Mouse (Mus musculus) neural tube, embryonic 12.5 days (tissue): ENCODE data around the gene Cd81. TPM values are rescaled to one million over a fixed set of nuclear protein-coding genes. Genes with fewer than 3 reads are reported as not detected.

Source experiments
- ATAC-seq: fragments of 200-750 bp; cut with Nextera tagmentation; 2 replicates; pipeline ENCODE4 v1.8.0; 2017; ENCODE audit warnings: low read depth, mild to moderate bottlenecking, moderate TSS enrichment, moderate library complexity; ENCODE audit not compliant: low FRiP score
- H3K27ac ChIP-seq: fragments of 300-500 bp; sonication (generic); 2 replicates; pipeline ENCODE4 v1.5.1; 2016
- H3K27me3 ChIP-seq: fragments of 300-500 bp; sonication (generic); replicated peaks from 2 replicates; pipeline ENCODE4 v1.6.1; 2016; ENCODE audit warnings: mild to moderate bottlenecking
- H3K36me3 ChIP-seq: fragments of 300-500 bp; sonication (generic); 2 replicates; pipeline ENCODE4 v1.6.1; 2016; ENCODE audit warnings: mild to moderate bottlenecking
- H3K4me1 ChIP-seq: fragments of 300-500 bp; sonication (generic); 2 replicates; pipeline ENCODE4 v1.6.1; 2016
- H3K4me2 ChIP-seq: fragments of 300-500 bp; sonication (generic); replicated peaks from 2 replicates; pipeline ENCODE4 v1.6.1; 2016; ENCODE audit warnings: mild to moderate bottlenecking
- H3K4me3 ChIP-seq: fragments of 300-500 bp; sonication (generic); 2 replicates; pipeline ENCODE4 v1.5.1; 2016
- H3K9ac ChIP-seq: fragments of 300-500 bp; sonication (generic); 2 replicates; pipeline ENCODE4 v1.6.1; 2016; ENCODE audit warnings: mild to moderate bottlenecking
- H3K9me3 ChIP-seq: fragments of 300-500 bp; sonication (generic); 2 replicates; pipeline ENCODE4 v1.6.1; 2016; ENCODE audit warnings: mild to moderate bottlenecking
- WGBS: fragments of 180-500 bp; shearing (Covaris S2); methylation state at CpG from one replicate; pipeline ENCODE4 v1.1.7; 2016; 5-methylcytosine and 5-hydroxymethylcytosine counted together
- polyA plus RNA-seq: library from polyadenylated mRNA; unstranded; fragments of >200 nt; fragmentation: Nextera tagmentation; extraction: Ambion mirVana; gene quantifications from 2 replicates; pipeline ENCODE4 v1.2.1, GENCODE M21; 2016

Gene Cd81
- polyA plus RNA-seq, 1 experiment from 2014 or later, result 255 TPM

- WGBS, result 85% methylated on average over 11 of the region's 11 CpGs
- peak overlapping the region; percentile 88 for H3K4me2 ChIP-seq
- 0 out of 2 replicates have a peak overlapping the region, but pooled peaks have one; percentile 13 for H3K9ac ChIP-seq
- peaks cover 5% of the 10 kb centered on the region for H3K36me3 ChIP-seq
- H3K9me3 ChIP-seq, result no peaks in the 10 kb centered on the region
- no peak for ATAC-seq
- H3K4me1 ChIP-seq, result peaks cover 40% of the 10 kb centered on the region
- no peaks in the 10 kb centered on the region for H3K27me3 ChIP-seq
- no peak overlapping the region for H3K27ac ChIP-seq
- H3K4me3 ChIP-seq, result no peak overlapping the region
These were observed 3.1 kb downstream of the Cd81 start for GRCm38 (mm10) chr7:143055499-143056186.

GRCm38 (mm10) chr7:143057023-143057422, 4.5 kb downstream of the Cd81 start:
- H3K4me2 ChIP-seq, result no peak overlapping the region
- H3K27me3 ChIP-seq, result no peaks in the 10 kb centered on the region
- H3K27ac ChIP-seq, result no peak overlapping the region
- WGBS, result 89% methylated on average over 5 of the region's 5 CpGs
- ATAC-seq, result no peak
- peaks cover 12% of the 10 kb centered on the region for H3K36me3 ChIP-seq
- peaks cover 40% of the 10 kb centered on the region for H3K4me1 ChIP-seq
- no peak overlapping the region for H3K4me3 ChIP-seq
- no peaks in the 10 kb centered on the region for H3K9me3 ChIP-seq
- H3K9ac ChIP-seq, result no peak overlapping the region

- H3K36me3 ChIP-seq, result peaks cover 18% of the 10 kb centered on the region
- WGBS, result 86% methylated on average over 9 of the region's 9 CpGs
- no peak overlapping the region for H3K27ac ChIP-seq
- H3K4me1 ChIP-seq, result peaks cover 40% of the 10 kb centered on the region
- ATAC-seq, result no peak
- no peaks in the 10 kb centered on the region for H3K9me3 ChIP-seq
- H3K9ac ChIP-seq, result no peak overlapping the region
- no peak overlapping the region for H3K4me3 ChIP-seq
- no peak overlapping the region for H3K4me2 ChIP-seq
- H3K27me3 ChIP-seq, result no peaks in the 10 kb centered on the region
These were observed 5.2 kb downstream of the Cd81 start for GRCm38 (mm10) chr7:143057667-143058220.

GRCm38 (mm10) chr7:143058221-143058697, 5.7 kb downstream of the Cd81 start:
- 86% methylated on average over 5 of the region's 5 CpGs for WGBS

GRCm38 (mm10) chr7:143059202-143059870, 6.8 kb downstream of the Cd81 start:
- peaks cover 34% of the 10 kb centered on the region for H3K36me3 ChIP-seq
- H3K4me3 ChIP-seq, result no peak overlapping the region
- H3K4me1 ChIP-seq, result peaks cover 29% of the 10 kb centered on the region
- H3K27me3 ChIP-seq, result no peaks in the 10 kb centered on the region
- no peak overlapping the region for H3K4me2 ChIP-seq
- H3K9ac ChIP-seq, result no peak overlapping the region
- 89% methylated on average over 5 of the region's 5 CpGs for WGBS
- ATAC-seq, result no peak
- H3K9me3 ChIP-seq, result no peaks in the 10 kb centered on the region
- H3K27ac ChIP-seq, result 0 out of 2 replicates have a peak overlapping the region, but pooled peaks have one; percentile 5

More at GRCm38 (mm10) chr7:143058221-143058697, 5.7 kb downstream of the Cd81 start:
- Histone ChIP-seq H3K4me3 (no peak overlapping the region), H3K9me3 (no peaks in the 10 kb centered on the region), H3K27me3 (no peaks in the 10 kb centered on the region), H3K4me1 (peaks cover 39% of the 10 kb centered on the region), H3K27ac (no peak overlapping the region), H3K4me2 (no peak overlapping the region), H3K36me3 (peaks cover 23% of the 10 kb centered on the region), H3K9ac (no peak overlapping the region)
- no peak for ATAC-seq

GRCm38 (mm10) chr7:143062704-143063103, 10.2 kb downstream of the Cd81 start:
- peaks cover 57% of the 10 kb centered on the region for H3K36me3 ChIP-seq
- H3K9me3 ChIP-seq, result no peaks in the 10 kb centered on the region
- no peak overlapping the region for H3K27ac ChIP-seq
- 84% methylated on average over 2 of the region's 2 CpGs for WGBS
- H3K4me1 ChIP-seq, result 0 out of 2 replicates have a peak, but pooled peaks cover 10% of the 10 kb centered on the region
- no peak overlapping the region for H3K9ac ChIP-seq
- H3K4me2 ChIP-seq, result no peak overlapping the region
- no peak overlapping the region for H3K4me3 ChIP-seq
- ATAC-seq, result no peak
- H3K27me3 ChIP-seq, result no peaks in the 10 kb centered on the region

GRCm38 (mm10) chr7:143064226-143064625, 11.7 kb downstream of the Cd81 start:
- no peak overlapping the region for H3K4me3 ChIP-seq
- no peak overlapping the region for H3K4me2 ChIP-seq
- peaks cover 57% of the 10 kb centered on the region for H3K36me3 ChIP-seq
- 44% methylated on average over 6 of the region's 6 CpGs for WGBS
- 0 out of 2 replicates have a peak overlapping the region, but pooled peaks have one; percentile 13 for H3K9ac ChIP-seq
- ATAC-seq, result no peak
- H3K27me3 ChIP-seq, result no peaks in the 10 kb centered on the region
- peaks cover 14% of the 10 kb centered on the region for H3K4me1 ChIP-seq
- no peak overlapping the region for H3K27ac ChIP-seq
- H3K9me3 ChIP-seq, result no peaks in the 10 kb centered on the region

- no peak overlapping the region for H3K27ac ChIP-seq
- no peaks in the 10 kb centered on the region for H3K9me3 ChIP-seq
- WGBS, result 93% methylated on average over 2 of the region's 2 CpGs
- H3K4me3 ChIP-seq, result no peak overlapping the region
- peaks cover 23% of the 10 kb centered on the region for H3K4me1 ChIP-seq
- H3K9ac ChIP-seq, result no peak overlapping the region
- H3K36me3 ChIP-seq, result peaks cover 57% of the 10 kb centered on the region
- ATAC-seq, result no peak
- H3K4me2 ChIP-seq, result no peak overlapping the region
- no peaks in the 10 kb centered on the region for H3K27me3 ChIP-seq
These were observed 13.2 kb downstream of the Cd81 start for GRCm38 (mm10) chr7:143065692-143066091.

GRCm38 (mm10) chr7:143067469-143067868, 14.9 kb downstream of the Cd81 start:
- WGBS, result 66% methylated on average over 2 of the region's 2 CpGs
- no peak overlapping the region for H3K9ac ChIP-seq
- H3K4me1 ChIP-seq, result peaks cover 31% of the 10 kb centered on the region
- no peaks in the 10 kb centered on the region for H3K9me3 ChIP-seq
- no peak for ATAC-seq
- H3K36me3 ChIP-seq, result peaks cover 47% of the 10 kb centered on the region
- H3K27me3 ChIP-seq, result no peaks in the 10 kb centered on the region
- no peak overlapping the region; the same call in 1 of the 2 replicates for H3K27ac ChIP-seq
- H3K4me3 ChIP-seq, result no peak overlapping the region
- H3K4me2 ChIP-seq, result peak overlapping the region; percentile 99; the same call in 1 of the 2 replicates

- WGBS, result 81% methylated on average over 3 of the region's 3 CpGs
- H3K36me3 ChIP-seq, result peaks cover 43% of the 10 kb centered on the region
- peak overlapping the region; percentile 99 for H3K4me2 ChIP-seq
- H3K9ac ChIP-seq, result peak overlapping the region; percentile 54
- no peaks in the 10 kb centered on the region for H3K27me3 ChIP-seq
- H3K27ac ChIP-seq, result peak overlapping the region; percentile 93
- H3K4me1 ChIP-seq, result peaks cover 31% of the 10 kb centered on the region
- H3K4me3 ChIP-seq, result peak overlapping the region; percentile 84
- H3K9me3 ChIP-seq, result no peaks in the 10 kb centered on the region
- no peak for ATAC-seq
These were observed 15.4 kb downstream of the Cd81 start for GRCm38 (mm10) chr7:143067897-143068296.

GRCm38 (mm10) chr7:143068316-143068881, 15.9 kb downstream of the Cd81 start:
- peaks cover 31% of the 10 kb centered on the region for H3K4me1 ChIP-seq
- ATAC-seq, result peak; percentile 10
- H3K4me2 ChIP-seq, result peak overlapping the region; percentile 99
- 38% methylated on average over 13 of the region's 13 CpGs for WGBS
- H3K36me3 ChIP-seq, result peaks cover 38% of the 10 kb centered on the region
- peak overlapping the region; percentile 93 for H3K27ac ChIP-seq
- peak overlapping the region; percentile 84 for H3K4me3 ChIP-seq
- peak overlapping the region; percentile 54 for H3K9ac ChIP-seq
- no peaks in the 10 kb centered on the region for H3K9me3 ChIP-seq
- H3K27me3 ChIP-seq, result no peaks in the 10 kb centered on the region
